Mouse (Mus musculus) layer of hippocampus, adult 2 months (tissue): ENCODE measurements around the gene Sdhb. TPM values are rescaled to one million over a fixed set of nuclear protein-coding genes. Genes with fewer than 3 reads are reported as not detected.

Source experiments
- DNase-seq, 2 experiments: peaks; one replicate each; pipeline ENCODE4 v3.0.0; 2022; ENCODE audit warnings: low spot score in 2 of 2
- H3K27ac ChIP-seq: fragments of 200-600 bp; 2 replicates; pipeline ENCODE4 v1.8.1; 2022
- H3K4me3 ChIP-seq: fragments of 200-600 bp; 2 replicates; pipeline ENCODE4 v1.8.1; 2022; ENCODE audit warnings: mild to moderate bottlenecking
- CTCF ChIP-seq: fragments of 200-600 bp; conservative IDR thresholded peaks from 2 replicates; pipeline ENCODE4 v1.8.1; 2022; ENCODE audit warnings: antibody characterized with exemption, mild to moderate bottlenecking, moderate library complexity
- total RNA-seq, 2 experiments: library from RNA; stranded (reverse); gene quantifications; 2 replicates each; pipeline ENCODE4 v1.2.3; 2021

Gene Sdhb
- total RNA-seq, 2 experiments from 2014 or later = 170 to 183 TPM

DNA sequence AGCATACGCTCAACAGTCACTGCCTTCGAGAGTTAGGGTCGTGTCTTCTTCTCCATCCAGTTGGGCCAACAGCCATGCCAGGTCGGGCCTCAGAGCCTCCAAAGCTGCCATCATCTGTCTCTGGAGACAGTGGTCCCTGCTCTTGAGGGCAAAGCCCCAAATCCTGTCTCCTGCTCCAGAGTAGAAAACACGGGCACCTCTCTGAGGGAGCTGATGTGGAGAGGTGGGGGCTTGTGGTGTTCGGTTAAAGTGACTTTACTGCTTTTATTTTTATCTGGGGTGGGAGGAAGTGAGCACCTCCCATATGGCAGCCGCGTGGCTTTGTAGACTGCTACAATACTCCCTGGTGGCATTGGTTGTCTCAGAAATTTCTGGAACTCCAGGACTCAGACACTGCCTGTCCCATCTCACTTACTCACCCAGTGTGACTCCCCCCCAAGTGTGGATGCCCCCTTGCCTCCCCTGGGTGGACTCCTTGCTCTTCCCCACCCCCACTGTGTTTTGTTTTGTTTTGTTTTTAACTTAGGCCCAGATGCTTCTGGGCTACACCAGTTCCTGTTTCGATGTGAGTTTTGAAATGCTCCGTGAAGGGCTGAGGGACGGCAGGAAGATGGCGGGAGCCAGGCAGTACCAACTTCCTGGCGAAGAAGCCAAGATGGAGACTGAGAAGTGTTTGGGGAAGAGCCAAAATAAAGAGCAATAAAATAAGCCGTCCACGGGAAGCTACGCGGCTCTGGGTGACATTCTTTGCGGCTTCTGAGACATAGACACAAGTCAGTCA lies 9.0 kb upstream of the Sdhb start:
- Histone ChIP-seq H3K27ac (peak overlapping the region; percentile 43; the same call in 1 of the 2 replicates), H3K4me3 (no peak overlapping the region)
- DNase-seq = no peak
- no peak for TF ChIP-seq CTCF

- TF ChIP-seq CTCF = no peak
- DNase-seq = no peak
- Histone ChIP-seq H3K27ac (peak overlapping the region; percentile 91), H3K4me3 (peak overlapping the region; percentile 61)
Observed at GRCm38 (mm10) chr4:140957131-140957702, 3.8 kb upstream of the Sdhb start.

- peak; percentile 99 for TF ChIP-seq CTCF
- Histone ChIP-seq H3K27ac (peak overlapping the region; percentile 91), H3K4me3 (peak overlapping the region; percentile 61)
- peak; percentile 82 for DNase-seq
Observed at GRCm38 (mm10) chr4:140957725-140958124, 3.3 kb upstream of the Sdhb start.

GRCm38 (mm10) chr4:140958319-140958718 lies 2.7 kb upstream of the Sdhb start:
- Histone ChIP-seq H3K4me3 (no peak overlapping the region), H3K27ac (peak overlapping the region; percentile 91)
- TF ChIP-seq CTCF = no peak
- DNase-seq = no peak

- no peak for TF ChIP-seq CTCF
- DNase-seq = no peak
- no peak overlapping the region for H3K4me3 ChIP-seq
- H3K27ac ChIP-seq = no peak overlapping the region
Observed at GRCm38 (mm10) chr4:140959128-140959679, 1.8 kb upstream of the Sdhb start.

DNA sequence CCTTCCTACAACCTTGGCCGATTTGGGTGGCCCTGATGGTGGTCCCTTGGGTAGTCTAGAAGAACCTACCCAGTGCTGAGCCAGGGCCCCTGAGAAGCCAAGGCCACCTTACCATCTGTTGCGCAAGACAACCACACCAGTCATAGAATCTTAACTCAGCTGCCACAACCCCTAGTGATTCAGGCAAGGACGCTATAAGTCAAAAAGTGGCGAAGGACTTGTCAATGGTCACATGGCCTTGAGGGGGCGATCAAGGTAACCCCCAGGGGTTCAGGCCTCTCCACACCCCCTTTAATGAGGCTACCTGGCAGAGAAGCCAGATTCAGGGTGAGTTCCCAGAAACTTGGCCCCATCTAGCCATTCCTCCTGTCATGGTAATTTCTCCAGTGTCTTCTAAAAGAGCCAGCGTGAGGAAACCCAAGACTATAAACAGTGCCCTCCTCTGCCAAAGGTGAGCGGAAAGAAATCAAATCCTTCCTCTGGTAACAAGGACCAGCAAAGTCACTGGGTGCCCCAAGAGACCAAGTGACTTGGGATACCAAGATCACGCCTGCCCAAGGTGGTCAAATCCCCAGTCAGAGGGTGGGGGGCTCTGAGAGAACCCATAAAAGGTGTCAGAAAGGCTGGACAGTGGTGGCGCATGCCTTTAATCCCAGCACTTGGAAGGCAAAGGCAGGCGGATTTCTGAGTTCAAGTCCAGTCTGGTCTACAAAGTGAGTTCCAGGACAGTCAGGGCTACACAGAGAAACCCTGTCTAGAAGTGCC lies 1.1 kb upstream of the Sdhb start:
- H3K27ac ChIP-seq = no peak overlapping the region
- no peak overlapping the region for H3K4me3 ChIP-seq
- no peak for DNase-seq
- no peak for TF ChIP-seq CTCF

DNA sequence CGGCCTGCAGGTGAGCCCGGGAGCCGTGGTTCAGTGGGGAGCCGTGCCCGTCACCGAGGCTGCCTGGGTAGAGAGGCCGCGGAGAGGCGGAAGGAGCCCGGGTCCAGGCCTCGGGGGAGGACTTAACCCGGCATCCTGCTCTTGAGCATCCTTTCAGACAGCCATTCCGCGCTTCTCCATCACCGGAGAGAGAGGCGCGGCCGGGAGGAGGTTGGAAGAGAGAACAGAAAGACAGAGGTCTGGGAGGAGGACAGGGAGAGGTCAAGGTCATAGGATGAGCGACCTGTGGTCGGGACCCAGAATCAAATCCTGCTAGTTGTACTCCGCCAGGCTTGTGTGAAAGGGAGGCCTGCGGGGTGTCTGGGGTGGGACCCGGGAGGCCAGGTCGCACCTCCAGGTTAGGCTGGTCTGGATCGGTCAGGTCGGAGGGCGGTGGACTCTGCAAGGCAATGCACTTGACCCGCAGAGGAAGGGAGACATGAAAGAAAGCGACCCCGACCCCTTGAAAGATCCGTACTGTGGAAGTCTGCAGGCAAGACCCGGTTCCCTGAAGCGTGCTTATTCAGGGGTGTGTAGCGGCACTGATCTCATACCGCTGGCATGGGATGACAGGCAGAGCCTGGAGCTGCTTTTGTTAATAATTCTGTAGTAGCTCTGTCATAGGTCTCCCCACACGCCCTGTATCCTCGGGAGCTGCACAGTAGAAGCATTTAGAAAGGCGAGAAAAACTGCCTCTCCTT lies 634 bp downstream of the Sdhb start:
- no peak for TF ChIP-seq CTCF
- DNase-seq = no peak
- H3K27ac ChIP-seq = peak overlapping the region; percentile 99

GRCm38 (mm10) chr4:140962207-140962909 lies 1.4 kb downstream of the Sdhb start:
- H3K27ac ChIP-seq = peak overlapping the region; percentile 99
- no peak for DNase-seq
- H3K4me3 ChIP-seq = peak overlapping the region; percentile 99
- TF ChIP-seq CTCF = no peak

More for the DNA sequence above, 634 bp downstream of the Sdhb start:
- H3K4me3 ChIP-seq = peak overlapping the region; percentile 99

GRCm38 (mm10) chr4:140962950-140963349 lies 1.9 kb downstream of the Sdhb start:
- H3K27ac ChIP-seq = peak overlapping the region; percentile 99
- H3K4me3 ChIP-seq = peak overlapping the region; percentile 99; the same call in 1 of the 2 replicates
- no peak for TF ChIP-seq CTCF
- no peak for DNase-seq

DNA sequence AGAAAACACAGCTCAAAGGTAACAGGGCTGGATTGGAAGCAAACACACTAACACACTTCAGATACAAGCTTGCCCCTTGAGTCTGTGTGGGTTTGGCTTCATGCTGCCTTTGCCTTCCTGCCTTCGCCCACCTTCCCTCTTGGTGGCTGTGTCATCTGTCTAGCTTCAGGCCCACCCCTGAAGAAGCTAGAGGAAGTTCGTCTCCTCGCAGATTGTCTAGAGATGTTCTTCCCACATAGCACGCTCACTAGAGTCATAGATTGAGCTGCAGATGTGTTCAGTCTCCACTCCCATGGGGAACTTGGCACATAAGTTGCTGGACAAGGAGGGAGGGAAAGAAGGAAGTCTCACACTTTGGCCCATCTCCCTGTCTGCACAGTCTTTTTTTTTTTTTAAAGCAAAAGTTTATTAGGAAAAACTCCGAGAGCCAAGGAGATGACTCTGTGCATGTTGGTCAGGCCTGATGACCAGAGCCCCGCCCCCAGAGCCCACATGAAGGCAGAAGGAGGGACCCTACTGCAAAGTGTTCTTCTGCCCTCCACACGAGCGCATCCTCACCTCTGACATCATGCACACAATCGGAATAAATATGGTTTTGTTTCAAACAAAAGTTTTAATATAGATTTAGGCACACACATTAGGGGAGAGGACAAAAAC lies 3.1 kb downstream of the Sdhb start:
- no peak for TF ChIP-seq CTCF
- no peak for DNase-seq
- Histone ChIP-seq H3K4me3 (no peak overlapping the region), H3K27ac (peak overlapping the region; percentile 40; the same call in 1 of the 2 replicates)

DNA sequence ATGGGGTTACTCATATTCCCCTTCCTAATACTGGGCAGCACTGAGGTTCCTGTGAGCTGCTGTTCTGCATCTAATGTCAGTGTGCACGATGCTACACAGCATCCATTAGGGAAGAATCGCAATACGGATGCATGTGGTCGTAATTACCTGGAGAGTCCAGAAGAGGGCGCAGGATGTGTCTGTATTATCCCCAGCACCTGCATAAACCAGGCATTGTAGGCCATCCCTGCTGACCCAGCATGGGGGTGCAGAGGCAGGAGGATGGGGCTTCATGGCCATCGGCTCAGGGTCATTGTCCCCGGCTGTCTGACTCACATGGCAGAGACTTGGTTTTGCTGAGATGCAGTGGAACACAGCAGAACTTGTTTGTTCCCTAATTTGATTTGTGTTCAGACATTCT lies 3.6 kb downstream of the Sdhb start:
- Histone ChIP-seq H3K27ac (peak overlapping the region; percentile 40; the same call in 1 of the 2 replicates), H3K4me3 (no peak overlapping the region)
- TF ChIP-seq CTCF = peak; percentile 96
- DNase-seq = peak; percentile 80 to 83
